Mouse (Mus musculus): ENCODE data around the gene Wfdc15a.

The Wfdc15a gene

DNA sequence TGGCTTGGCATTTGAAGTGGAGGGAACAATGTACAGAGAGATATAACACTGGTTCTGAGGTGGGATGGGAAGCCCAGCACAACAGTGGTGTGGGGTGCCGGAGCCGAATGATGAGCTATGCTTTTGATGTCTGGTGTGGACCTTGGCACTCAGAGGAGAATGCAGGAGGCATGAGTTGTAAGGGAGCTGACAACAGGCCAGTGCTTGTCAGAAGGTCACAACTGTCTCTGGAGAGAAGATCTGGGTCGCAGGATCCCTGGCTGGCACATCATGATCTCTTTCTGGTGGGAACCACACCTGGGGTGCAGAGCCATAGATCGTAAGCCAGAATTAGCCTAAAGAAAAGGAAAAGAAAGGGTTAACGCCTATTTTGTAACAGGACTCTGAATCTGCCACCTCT is 22.1 kb downstream of the Wfdc15a start:
- DNase-seq (ENCODE audit: low spot score) = no peak

DNA sequence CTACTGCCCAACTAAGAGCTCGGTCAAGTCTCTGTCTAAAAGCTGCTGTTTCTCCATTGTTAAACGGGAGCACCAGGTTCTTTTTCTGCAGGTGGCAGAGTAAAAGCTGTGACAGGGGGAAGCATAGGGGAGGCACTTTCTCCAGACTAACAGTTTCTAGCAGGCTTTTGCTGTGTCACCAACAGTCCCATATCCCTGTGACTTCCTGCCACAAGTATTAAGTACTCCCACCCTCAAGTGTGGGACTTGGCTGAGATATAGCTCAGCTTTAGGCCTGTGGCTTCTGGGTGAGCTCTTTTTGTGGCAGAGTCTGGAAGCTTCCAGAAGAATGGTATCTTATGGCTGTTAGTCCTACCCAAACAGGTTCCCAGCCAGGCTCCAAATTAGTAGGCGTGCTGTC is 24.1 kb downstream of the Wfdc15a start:
- no peak for DNase-seq (ENCODE audit: low spot score)

DNA sequence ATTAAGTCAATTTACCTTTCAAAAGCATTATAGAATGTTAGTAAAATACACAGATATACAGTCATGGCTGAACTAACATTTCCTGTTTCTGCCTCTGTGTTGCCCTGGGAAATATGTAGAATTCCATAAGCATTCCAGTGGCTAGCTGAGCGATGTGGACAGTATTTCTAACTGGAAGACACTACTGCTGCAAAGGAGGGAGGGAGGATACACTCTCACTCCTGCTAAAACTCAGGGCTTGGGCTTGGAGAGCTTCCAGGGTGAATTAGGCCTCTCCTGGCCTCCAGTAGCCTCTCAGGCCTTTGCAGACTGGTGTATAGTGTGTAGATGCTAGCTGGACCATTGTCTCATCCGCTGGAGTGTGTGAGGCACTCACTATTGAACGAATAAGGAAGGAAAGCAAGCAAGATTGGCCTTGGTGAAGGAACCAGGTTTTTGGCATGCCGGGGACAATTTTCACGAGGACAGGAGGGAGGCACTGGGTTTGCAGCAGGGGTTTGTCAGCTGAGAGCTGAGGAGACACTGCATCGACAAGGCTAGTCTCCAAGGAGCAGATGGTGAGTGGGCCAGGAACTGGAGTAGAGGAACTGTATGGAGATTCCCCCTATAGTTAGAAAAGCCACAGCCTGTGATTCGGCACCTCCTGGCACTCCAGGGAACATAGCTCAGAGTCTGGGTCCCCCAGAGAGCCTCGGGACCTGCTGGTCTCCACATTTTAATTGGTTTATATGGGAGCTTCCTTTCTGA is 25.1 kb downstream of the Wfdc15a start:
- no peak for DNase-seq (ENCODE audit: low spot score)

DNA sequence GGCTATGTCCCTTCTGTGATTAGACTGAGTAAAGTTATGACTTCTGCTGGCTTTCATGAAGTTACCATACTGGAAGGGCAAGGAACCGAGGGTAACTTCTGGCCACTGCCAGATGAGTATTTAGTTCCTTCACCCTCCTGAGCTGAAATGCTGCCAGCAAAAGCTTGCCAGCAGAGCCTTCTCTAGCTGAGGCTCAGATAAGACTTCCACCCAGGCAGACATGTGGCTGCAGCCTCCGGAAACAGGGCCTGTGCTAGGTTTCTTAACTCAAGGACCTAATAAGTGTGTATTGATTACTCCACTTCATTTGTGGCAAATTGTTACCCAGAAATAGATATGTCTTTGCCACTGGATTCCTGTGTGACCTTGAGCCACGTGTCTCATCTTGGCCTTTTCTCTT is 26.5 kb downstream of the Wfdc15a start:
- no peak for DNase-seq (ENCODE audit: low spot score)

DNA sequence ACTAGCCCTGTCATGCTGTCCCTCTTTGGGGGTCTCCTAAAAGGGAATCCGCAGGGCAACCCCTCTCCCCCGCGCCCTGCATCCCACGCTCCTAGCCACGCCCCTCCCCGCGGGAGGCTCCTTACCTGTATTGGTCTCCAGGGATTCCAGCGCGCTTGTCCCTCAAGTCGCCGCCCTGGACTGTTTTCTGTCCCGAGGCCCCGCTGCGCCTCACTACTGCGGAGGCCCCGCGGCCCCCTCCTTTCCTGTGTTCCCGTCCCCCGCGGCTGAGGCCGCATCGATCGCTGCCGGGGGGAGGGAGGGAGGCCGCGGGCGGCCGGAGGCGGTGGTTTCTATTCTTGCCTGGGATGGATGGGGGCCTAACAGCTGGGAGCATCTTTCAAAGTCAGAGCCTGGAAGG is 29.0 kb downstream of the Wfdc15a start, which contains the start of gene Kcns1:
TSS of gene Kcns1 (minus strand) at position 212 of the 400 bp plus-strand sequence.
- no peak for DNase-seq (ENCODE audit: low spot score)

DNA sequence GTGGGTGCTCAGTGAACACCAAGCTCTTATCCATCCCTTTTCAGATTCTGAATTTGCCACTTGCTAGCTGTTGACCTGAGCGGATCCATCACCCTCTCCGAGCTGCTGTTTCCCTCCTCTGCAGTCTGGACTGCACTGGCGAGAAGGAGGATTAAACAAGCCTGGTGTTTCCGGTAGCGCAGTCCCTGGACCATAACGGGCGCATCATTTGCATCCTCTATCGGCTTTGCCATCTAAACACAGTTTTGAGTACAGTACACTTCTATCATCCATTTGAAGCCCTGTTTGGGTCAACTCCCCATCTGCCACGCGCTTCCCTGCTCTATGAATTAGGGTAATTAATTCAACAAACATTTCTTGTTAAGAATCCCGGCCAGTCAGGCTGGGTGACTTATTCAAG is 29.6 kb downstream of the Wfdc15a start:
- DNase-seq (ENCODE audit: low spot score) = no peak

DNA sequence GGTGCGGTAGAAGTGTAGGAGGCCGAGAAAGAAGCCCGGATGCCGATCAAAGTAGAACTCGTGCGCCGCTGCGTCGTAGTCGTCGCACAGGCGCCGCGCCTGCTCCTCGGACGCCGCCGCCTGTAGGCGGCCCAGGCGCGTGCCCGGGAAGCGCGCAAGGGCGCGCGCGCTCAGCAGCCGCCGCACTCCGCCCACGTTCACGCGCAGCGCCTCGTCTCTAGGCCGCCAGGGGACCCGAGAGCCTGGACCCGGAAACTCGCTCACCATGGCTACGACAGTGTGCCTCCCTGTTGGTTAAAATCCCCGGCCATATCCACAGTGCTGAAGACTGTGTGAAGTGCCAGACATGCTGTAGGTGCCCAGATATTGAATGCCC is 31.4 kb downstream of the Wfdc15a start:
- DNase-seq (ENCODE audit: low spot score) = no peak

DNA sequence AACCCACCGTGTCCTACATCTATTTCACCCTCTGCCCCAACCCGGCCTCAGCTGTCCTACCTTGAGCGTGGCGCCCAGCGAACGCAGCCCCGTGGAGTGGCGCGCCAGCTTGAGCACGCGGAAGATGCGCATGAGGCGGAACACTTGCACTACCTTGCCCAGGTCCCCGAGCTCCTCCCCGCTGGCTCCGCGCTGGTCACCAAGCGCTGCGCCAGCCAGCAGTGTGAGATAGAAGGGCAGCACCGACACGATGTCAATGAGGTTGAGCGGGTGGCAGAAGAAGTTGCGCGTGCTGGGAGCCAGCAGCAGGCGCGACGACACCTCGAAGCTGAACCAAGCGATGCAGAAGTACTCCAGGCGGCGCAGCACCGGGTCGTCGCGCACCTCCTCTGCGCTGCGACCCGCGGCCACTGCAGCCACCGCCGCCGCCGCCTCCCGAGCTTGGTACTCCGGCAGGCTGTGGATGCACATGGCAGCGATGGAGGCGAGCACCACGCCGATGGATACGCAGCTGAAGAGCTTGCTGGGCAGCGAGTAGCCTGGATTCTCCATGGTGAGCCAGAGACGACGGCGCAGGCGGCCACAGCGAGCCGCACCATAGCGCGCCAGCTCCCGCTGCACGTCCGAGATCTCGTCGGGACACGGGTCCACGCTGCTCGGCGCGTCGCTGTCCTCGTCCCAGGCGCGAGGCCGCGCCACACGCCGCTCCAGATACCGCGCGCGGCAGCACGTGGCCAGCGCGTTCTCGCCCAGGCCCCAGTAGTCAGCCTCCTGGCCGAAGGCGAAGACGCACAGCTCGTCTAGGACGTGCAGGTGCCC is 32.0 kb downstream of the Wfdc15a start:
- no peak for DNase-seq (ENCODE audit: low spot score)

DNA sequence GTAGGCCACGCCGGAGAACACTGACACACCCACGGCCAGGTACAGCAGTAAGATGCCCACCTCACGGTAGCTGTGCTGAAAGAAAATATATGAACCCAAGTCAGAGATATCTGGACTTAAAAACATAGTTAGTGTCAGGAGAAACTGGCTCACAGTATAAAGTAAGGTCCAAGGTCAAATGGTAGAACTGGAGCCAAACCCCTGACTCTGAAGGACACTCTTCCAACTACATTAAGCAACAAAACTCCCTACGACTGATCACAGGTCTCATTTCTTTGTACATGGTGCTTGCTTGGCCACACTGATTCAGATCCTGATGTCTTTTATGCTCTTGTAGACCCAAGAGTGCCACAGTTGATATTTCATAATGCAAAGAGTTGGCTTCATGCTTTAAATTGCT is 35.0 kb downstream of the Wfdc15a start:
- no peak for DNase-seq (ENCODE audit: low spot score)

DNA sequence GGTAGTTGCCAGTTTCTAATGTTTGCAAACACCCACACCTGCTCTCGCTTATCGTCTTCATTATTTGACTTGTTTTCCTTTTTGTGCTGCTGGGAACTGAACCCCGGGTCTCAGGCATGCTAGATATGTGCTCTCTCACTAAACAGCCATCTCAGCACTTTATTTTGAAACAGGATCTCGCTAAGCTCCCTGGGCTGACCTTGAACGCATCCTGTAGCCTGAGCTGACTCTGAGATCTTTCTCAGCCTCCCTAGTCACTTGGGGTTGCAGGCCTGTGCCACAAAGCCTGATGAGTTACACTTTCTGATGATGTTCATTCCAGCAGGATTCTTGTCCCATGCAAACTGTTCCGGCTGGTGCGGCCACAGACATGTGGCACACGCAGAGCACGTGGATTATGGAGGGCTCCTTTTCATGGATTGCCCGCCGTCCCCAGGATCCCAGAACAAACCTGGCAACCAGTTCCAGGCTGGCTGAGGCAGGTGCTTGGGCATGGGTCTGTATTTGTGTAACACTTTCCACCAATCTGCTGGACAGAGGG is 38.3 kb downstream of the Wfdc15a start:
- no peak for DNase-seq (ENCODE audit: low spot score)

DNA sequence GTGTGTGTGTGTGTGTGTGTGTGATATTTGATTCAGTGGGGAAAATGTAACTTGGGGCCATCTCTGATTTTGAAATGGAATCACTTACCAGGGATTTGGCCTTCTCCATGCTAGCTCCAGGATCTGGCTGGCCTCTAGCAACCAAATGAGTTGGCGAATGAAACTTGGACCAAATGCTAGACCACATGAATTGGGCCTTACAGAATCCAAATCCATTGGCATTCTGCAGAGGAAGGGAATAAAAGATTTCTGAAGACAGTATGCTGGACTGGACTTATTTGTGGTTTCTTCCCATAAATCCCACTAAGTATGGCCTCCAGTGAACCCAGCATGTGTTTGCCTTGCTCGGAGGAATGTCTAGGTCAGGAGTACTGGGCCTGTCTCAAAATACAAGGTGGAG is 41.1 kb downstream of the Wfdc15a start:
- DNase-seq (ENCODE audit: low spot score) = no peak

DNA sequence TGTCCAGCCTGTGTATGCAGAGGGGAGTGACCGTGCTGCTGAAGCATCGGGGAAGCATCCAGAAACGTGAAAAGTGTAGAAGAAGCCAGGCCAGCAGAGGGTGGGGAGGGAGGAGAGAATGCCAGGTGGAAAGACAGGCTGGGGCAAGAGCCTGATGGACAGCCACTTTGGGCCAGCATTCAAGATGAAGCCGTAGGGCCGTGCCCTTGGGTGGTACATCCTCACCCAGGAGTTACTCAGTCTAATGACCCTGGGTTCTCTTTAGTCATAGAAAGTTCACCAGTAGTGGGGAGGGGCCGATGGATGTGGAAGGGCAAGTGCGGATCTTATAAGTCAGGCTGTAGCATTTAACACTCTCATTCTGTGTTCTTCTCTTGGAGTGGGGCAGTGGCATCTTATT is 43.8 kb downstream of the Wfdc15a start:
- DNase-seq (ENCODE audit: low spot score) = no peak

DNA sequence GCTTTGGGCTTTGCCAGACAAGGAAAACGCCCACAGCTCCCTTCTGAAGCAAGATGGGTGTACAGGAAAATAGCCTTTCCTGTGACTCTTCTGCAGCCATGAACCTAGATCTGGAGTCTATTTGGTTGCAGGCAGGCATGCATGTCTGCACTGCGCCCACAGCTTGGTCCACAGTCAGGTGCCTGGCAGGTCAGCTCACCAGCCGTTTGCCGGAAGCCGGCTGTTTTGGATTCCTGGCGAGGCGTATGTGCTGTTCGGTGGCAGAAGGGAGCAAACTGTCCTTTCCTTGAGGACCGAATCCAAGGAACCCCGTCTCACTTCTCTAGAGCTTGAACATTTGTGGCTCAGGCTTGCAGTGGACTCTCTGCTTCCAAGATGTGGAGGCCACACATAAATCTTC is 45.9 kb downstream of the Wfdc15a start:
- DNase-seq (ENCODE audit: low spot score) = no peak

DNA sequence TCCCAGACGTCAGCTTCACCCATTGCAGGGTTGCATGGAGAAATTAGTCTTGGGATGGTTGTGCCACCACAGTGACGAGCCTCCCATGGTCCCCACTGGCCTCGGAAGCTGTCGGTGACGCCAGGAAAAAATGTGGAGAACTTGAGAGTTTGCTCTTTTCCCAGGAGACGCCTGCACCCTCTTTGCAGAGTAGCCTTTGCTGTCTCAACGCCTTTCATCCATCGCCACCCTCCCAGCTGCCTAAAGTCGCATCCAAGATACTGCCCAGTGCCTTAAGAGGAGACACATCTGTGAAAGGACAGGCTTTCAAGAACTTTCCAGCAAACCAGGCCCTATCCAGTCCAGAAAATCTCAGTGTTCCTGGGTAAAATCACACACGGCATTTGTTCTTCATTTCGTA is 47.6 kb downstream of the Wfdc15a start:
- no peak for DNase-seq (ENCODE audit: low spot score)

DNA sequence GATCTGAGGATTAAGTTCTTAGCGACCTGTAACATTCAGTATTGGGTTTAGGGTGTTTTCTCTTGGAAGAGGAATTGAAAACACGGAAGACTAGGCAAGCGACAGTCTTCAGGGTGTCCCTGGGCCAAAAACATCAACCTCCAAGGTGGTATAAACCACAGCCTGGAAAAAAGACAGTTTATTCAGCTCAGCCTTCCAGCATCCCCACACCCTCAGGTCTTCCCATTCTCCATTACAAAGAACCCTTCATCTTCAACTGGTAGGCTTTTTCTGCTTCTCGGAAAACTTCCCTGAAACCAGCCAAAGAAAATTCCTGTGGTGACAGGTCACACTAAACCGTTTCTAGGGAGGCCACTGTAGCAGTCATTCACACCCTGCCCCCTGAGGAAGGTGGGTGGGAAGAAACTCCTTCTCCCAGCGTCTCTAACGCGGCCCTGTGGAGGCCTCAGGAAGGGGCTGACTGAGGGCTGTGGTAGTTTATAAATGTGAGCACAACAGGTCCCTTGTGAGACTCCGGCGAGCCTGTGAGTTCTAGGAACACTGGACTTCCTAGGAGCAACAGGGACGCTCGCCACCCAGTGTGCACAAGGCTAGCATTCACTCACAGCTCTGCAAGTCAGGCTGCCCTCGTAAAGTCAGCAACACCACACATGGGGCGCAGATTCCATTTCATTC is 49.7 kb downstream of the Wfdc15a start:
- no peak for DNase-seq (ENCODE audit: low spot score)
